Mouse (Mus musculus) kidney, postnatal 36 days (tissue): ENCODE data around the gene Pdhx.
A peak's percentile ranks its signal among the peaks of the same experiment; 100 is the strongest.

ENCODE experiments used
- DNase-seq, 2 experiments: peaks; one replicate each; pipeline ENCODE4 v3.0.0; 2021 to 2022; ENCODE audit warnings: mixed read lengths in 2 of 2

The Pdhx gene

DNA sequence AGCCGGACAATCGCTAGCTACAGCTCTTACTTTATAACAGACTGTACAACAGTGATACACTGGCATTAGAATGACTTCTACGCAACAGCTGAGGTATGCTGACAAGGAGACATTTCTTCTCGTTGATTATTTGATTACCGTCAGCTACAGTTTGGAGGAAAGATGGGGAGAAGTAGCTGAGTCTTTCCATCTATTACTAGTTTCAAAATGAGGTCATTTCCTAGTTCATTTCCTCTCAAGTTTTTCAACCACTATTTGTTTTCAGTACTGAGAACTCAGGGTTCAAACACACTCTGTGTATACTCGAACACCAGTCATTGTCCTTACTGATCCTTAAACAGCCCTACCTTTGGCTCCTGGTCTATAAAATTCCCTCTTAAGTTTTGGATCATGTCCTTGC, 17.5 kb downstream of the Pdhx start:
- DNase-seq, result no peak

DNA sequence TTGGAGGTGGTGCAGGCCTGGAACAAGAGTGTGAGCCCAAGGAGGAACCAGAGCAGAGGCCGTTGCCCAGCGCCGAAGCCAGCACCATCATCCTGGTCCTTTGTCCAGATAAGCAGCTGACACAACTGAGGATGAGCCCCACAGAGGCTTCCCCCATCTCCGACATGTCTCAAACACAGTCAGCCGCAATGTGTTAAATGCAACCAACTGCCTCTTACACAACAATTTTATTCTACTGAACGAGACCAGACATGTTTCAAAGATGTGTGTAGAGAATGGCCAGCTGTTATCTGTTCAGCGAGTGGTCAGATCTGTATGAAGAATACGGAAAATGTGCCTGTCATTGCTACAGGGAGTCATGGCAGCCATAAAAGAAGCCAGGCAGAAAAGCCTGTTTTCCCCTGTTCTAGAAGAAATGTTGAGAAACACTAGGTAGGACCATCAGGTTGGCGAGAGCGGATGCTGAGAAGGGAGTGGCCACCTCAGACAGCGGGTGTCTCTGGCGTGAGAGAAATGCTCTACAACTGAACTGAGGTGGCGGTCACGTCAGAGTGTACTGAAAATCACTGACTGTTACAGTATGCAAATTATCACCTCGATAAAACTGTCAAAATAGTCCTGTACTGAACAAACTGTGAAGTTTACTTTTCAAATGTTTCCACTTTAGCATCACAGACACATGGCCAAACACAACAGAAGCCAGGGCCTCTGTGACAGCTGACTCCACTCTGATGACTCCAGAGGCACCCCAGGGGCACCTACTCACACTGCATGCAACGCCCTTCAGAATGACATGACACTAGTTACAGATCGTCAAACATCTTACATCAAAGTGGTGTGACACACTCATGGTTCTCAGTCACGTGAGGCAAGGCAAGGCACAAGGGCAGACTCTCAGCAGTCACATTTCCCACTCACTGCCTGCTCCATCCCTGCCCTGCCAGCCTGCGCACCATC, 21.1 kb downstream of the Pdhx start:
- DNase-seq, result no peak

DNA sequence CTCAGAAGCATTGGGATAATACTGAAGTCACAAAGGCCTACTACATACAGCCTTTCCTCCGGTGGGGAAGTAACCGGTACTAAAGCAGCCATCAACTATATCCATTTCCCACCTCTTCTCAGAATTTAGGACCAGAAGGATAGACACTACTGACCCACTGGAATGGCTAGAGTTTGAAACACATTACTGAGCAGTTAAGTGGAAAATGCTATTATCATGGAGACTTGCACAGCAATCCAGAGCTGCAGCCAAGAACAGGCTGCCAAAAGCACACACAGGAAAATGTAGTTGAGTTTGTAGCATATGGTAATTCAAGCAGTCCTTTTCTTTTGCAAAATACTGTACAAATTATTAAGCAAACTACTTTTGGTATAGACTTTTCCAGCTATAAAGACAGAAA, 28.0 kb downstream of the Pdhx start:
- DNase-seq, result no peak

DNA sequence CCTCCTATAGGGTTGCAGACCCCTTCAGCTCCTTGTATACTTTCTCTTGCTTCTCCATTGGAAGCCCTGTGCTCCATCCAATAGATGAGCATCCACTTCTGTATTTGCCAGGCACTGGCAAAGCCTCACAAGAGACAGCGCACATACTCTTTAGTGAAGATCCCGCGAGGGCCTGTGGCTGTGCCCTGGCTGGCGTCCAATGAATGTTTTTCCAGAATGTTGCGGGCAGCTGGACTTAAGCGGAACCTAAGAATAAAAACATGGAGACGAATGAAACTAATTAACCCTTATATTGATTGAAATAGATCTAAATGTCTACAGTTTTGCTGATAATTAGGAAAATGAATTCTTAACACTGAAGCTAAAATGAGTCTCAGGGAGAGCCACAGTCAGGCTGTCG, 32.4 kb downstream of the Pdhx start:
- DNase-seq, result peak in 1 of 2 experiments; percentile 27

DNA sequence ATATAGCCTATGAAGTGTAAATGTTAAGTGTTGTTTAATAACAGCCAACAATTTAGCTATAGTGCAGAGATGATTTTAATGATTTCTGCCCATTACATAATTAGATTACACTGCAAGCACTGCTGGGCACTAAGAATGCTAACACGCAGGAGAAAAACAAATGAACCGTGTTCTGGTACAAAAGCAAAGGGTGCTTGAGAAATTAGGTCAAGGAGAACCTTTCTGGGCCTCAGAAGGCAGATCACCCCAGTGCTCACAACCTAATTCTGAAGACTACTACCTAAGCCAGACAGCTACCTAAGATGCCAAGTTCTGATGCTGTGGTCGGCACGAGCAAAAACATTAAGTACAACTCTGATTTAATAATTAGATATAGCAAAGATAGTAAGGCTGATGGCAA, 35.5 kb downstream of the Pdhx start:
- DNase-seq, result peak in 1 of 2 experiments; percentile 28

DNA sequence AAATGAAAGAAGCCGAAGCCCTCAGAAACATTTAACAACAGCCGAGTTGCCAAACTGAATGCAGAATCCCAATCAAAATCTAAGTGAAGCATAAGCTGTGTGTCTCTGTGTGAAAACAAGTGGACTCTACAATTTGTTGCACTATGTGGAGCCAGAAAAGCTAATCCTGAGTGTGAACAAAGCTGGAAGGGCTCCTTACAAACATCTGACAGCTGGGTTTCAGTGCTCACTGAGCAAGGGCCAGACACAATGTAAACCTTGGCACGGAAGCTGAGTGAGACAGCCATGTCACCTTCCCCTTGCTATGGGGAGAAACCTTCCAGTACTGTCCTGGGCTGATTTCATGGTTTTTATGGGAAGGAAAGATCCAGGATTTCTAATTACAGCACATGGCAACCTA, 50.6 kb downstream of the Pdhx start:
- DNase-seq, result no peak

DNA sequence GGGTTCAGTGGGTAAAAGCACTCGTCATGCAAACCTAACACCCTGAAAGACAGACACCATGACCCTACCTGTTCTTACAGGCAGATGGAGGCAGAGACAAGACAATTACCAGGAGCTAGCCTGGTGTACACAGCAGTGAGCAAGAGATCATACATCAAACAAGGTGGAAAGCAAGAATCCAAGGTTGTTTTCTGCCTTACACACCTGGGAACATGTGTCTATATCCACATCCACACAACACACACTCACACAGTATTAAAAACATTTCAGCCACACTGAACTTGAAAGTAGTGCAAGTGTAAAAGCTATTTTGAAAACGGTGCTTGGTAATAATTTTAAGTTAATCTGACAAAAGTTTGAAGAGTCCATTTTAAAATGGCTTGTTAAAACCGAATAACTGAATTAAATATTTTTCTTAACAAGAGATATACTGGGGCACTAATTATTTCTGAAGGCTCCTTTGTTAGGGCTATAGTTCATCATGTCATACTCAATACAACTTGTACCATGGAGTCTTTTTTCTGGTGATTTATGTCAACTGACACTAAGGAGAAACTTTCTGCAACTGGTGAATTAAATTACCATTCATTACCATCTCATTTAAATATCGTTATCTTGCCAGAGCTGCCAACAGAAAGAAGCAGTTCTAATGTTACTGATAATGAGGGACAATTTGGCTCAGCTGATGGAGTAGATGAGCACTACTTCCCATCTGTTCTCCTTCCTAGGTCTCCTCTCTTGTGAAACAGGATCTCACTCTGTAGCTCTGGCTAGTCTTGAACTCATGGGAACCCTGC, 52.9 kb downstream of the Pdhx start:
- no peak for DNase-seq

DNA sequence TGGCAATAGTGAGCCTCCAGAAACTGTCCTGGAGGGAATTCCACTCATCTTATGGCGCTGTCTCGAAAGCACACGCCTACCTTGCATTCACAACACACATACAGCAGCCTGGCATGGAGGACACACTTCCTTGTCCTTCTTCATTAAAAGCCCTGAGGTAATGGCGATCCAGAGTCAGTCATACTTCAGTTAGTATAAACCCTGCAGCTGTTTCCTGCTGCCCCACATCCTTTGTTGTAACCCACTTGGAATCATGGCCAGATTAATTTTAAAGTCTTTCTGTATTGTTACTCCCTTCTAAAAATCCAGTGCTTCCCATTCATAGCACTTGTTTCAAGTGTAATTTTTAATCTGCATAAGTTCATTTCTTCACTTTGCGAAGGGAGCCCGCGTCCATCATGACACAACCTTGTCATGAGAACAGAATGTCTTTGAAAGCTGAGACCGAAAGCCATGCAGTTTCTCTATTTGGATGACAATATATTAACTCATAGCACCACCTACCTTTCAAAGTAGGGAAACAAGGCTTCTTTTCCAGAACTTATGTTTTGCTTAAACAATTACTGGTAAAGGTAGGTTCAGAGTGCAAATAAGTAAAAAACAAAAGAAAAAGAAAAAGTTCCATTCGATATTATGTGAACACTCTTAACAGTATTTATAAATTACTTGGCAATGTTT, 54.4 kb downstream of the Pdhx start:
- peak in 1 of 2 experiments; percentile 6 for DNase-seq

DNA sequence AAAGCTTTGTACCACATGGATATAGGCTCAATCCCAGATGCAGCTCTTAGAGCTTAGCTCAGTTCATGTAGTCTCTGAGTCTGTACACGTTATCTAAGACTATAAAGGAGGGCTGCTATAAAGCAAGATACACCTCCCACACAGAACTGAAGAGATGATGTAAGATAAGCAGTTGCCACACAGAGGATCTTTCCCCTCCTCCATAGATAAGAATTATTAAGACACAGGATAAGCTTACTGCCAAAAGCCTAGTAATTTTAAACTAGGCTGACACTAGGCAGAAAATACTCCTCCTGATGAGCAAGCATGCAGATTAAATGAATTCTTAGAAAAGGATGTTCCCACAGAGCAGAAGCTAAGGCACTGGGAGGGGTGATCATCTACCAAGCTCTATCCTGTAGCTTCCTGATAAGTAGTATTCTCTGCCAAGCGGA, 55.9 kb downstream of the Pdhx start:
- DNase-seq, result no peak

DNA sequence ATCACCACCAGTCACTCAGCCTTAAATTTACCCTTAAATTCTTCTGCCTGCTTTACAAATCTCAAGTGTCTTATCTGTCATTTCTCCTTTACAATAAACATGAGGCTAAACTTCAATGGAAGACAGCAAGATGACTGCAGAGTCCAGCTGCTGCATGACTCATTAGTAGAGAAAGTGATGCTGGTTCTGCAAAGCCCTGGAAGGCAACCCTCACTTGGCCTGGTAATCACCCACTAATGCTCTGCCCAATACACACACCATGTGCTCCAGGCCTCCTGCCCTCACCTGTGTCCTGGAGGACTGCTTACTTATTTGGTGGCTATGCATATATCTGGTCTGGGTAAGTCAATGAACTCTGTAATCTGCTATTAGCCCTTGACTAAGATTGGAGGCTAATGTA, 57.2 kb downstream of the Pdhx start:
- DNase-seq, result no peak

DNA sequence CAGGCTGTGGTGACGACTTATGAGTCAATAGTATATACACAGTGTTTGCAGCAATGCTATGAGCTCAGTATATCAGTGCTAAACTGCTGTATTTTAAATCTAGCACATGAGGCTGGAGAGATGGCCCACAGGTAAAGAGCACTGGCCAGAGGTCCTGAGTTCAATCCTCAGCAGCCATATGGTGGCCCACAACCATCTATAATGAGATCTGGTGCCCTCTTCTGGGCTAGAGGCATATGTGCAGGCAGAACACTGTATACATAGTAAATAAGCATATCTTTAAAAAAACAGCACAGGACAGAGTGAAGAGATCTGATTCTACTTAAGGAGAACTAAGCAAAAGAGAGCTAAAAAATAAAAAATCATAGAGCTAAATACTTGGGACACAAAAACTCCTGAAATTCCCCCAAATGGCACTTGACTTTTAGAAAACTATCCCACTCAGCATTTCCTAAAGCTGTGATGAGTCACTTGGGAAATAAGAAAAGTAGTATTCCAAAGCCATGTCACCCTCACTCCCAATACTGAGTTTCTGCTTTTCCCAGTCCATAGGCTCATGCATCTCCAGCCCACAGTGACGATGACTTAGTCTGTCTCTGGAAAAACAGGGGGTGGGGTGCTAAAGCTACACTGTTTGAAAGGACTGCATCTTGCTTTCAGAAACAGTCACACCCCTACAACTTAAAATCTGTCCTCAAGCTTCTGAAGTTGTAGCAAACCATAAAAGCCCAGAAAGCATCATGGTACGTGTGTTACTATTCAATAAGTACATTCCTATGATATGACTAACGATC, 60.3 kb downstream of the Pdhx start:
- no peak for DNase-seq

DNA sequence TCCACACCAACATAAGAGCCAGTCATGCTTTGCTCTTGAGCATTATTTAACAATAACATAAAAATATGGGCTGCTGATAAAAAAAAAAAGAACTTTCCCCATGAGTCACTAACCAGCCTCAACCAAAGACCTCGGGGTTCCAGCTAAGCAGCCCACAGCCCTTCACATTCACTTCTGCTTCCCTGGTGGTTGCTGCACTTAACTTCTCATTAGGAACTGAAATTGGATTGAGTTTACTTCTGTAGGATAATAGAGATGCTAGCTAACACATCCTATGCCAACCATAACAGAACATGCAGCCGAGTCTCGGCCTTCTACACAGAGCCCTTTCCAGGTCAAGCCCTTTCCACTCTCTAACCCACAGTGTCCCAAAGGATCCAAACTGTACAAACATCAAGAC, 65.1 kb downstream of the Pdhx start:
- DNase-seq, result no peak

DNA sequence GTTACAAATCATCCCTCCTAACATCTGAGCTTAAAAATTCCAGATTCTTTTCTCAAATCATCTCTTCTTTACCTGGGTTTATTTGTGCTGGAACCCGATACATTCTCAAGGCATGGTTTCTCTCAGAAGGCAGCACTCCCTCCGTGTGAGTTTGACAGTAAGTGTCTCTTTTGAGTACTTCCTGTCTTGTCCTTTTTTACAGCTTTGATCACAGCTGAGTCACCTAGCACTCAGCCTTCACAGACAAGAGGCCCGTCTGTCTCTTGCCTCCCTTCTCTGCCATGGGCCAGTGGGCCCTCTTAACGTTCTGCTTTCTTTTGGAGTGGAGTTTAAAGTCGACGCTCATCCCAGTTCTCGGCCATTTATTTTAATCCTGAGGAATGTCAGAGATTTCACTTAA, 68.7 kb downstream of the Pdhx start:
- DNase-seq, result no peak

DNA sequence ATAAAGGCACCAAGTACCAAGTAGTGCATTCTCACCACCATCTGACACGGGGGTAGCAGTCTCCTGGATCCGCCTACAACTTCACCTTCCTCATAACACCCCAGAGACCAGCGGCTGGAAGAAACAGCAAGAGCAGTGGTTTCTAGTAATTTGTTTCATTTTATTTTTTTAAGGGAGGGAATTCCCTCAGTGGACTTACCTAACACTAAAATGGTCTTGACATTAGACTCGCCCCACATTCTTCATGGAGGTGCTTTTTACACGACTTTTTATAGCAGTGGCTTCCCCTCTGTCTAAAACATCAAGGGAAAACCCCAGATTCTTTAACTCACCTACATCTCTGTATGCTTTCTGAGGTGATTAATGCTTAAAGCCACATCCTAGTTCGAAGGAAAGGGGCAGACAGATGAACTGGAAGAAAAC, 74.1 kb downstream of the Pdhx start:
- DNase-seq, result no peak

DNA sequence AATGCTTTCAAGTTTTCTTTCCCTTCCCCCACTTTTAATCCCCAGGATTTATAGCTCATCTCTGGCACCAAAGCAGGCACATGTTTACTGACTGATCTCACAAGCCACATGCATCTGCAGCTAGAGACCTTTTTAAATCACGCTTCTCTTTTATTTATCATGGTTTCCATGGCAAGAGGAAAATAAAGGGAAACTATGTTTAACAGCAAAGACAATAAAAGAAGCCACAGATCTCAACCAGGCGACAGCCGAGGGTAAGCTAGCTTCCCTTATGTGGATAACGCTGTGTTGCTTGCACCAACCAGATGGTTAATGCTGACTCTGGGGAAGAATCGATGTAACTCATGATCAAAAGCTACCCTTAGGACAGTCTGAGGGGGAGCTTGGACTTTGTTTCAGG, 75.0 kb downstream of the Pdhx start:
- no peak for DNase-seq

DNA sequence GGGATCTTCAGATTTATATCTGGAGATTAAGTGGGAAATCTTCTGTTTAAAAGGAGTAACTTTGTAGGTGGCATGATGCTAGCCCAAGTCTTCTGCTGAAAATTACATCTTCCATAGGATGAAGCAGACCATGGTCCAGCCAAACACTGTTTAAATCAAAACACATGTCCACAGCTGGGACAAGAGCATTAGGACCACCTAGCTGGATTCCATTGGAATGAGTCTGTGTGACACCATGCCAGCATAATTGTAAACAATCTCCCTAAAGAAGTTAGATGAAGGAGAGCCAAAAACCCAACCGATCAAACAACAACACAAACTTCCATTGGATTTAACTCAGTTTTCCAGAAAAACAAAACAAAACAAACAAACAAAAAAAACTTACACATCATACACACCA, 75.4 kb downstream of the Pdhx start:
- no peak for DNase-seq

DNA sequence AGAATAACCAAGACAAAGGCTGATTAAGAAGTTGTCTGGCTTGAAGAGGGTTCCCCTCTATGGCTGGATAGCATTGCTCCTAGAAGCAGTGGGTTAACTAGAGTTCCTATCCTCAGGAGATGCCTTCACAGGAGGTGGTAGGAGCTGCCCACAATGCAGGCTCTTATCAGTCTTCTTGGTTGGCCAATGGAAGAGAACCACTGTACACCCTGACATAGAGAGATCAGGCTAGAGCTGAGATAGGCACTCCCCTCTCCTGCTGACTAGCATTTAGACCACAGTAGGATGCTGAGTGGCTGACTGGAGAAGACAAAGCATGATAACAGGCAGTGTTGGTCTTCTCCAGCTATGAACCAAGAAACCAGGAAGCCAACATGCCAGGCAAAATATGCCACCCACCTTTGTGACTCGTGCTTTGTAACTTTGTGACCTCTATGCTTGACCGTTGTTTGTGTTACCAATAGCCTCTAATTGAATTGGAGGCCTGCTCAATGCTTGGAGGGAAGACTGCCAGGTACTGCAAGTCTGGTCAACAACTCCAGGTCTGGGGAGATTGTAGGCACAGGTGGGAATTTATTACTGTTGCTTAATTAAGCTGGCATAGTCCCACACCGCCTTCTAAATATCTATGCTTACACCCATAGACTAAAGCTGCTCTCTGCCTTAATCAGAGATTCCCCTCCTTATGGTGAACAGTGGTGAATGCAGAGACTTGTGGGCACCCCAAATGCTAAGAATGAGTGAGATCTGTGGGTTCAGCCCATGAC, 79.3 kb downstream of the Pdhx start:
- DNase-seq, result no peak

DNA sequence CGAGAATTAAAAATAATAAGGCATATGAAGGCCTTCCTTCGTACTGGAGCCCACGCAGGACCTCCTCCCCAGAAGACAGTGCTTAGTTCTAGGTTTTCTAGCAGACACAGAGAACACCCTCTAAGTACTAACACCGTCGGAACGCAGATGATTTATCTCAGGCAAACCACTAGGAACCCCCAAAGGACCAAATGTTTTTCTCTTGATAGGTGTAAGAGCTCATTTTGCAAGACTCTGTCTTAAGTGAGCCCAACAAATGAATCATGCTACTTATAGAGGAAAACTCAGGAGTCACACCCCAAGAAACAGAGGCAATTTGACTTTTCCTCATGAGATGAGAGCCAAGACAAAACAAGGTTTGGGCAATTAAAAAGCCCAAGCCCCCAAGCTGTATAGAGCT, 80.9 kb downstream of the Pdhx start:
- no peak for DNase-seq

DNA sequence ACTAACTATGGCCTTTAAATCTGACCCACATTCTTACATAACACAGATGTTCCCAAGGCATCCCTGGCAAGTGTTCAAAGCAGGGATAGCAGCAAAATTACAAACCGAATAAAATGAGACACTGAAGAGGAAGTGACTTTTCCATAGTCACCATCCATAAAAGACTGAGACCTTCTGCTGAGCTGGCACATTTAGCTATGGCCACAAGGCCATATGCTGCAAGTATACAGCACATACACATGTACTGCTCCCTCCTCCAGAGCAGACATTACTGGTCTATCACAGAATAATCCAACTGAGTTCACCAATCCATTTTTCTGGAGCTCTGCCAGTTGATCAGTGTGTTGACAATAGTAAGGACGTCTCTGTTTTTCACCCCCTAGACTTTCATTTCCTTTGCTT, 83.0 kb downstream of the Pdhx start:
- no peak for DNase-seq

DNA sequence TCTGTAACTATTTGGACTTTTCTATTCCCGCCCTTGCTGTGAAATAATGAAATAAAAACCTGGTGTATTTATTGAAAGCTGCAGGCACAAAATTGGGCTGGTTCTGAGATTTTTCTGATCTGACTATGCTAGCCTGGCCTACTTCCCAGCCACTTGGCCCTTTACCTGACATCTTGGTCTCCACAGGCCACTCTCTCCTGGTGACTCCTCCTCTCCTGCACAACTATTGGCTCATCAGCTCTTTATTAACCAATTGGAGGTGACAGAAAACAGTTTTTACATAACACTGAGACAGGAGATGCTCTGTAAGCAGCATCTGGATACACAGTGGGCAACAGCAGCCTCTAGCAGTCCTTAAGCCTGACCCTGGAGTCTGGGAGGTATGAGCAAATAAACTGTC, 83.9 kb downstream of the Pdhx start:
- no peak for DNase-seq

DNA sequence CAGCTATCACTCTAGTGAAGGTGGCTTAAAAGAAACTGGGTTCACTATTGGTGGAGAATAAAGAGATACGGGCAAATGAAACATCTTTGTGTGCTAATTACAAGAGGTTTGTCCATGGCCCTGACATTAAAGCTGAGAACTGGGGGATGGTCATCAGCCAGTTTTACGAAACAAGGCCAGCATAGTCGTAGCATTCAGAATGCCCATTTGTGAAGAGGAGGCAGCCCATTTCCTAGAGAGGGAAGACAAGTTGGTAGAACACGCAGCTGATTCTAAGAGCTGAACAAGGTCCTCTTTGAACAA, 85.7 kb downstream of the Pdhx start:
- DNase-seq, result no peak
